Mouse (Mus musculus) ES-Bruce4 (cell line): ENCODE measurements around the gene 1700029H14Rik. TPM values are rescaled to one million over a fixed set of nuclear protein-coding genes. Genes with fewer than 3 reads are reported as not detected.

ENCODE experiments used
- H3K27ac ChIP-seq: 2 replicates; pipeline ENCODE4 v1.5.1; 2012; ENCODE audit warnings: low read length, inconsistent platforms; ENCODE audit not compliant: insufficient read depth
- H3K27me3 ChIP-seq: 2 replicates; pipeline ENCODE4 v1.6.1; 2012; ENCODE audit warnings: mild to moderate bottlenecking, low read length, inconsistent platforms; ENCODE audit not compliant: control insufficient read depth, poor library complexity, insufficient read depth, severe bottlenecking
- H3K36me3 ChIP-seq: 2 replicates; pipeline ENCODE4 v1.6.1; 2012; ENCODE audit warnings: inconsistent platforms, mild to moderate bottlenecking, low read length, moderate library complexity; ENCODE audit not compliant: control insufficient read depth, poor library complexity, insufficient read depth, severe bottlenecking
- H3K4me1 ChIP-seq: one replicate; pipeline ENCODE4 v1.8.1; 2011; ENCODE audit warnings: low read length; ENCODE audit not compliant: control insufficient read depth, insufficient read depth
- H3K4me3 ChIP-seq: 2 replicates; pipeline ENCODE4 v1.5.1; 2011; ENCODE audit warnings: low read depth, mild to moderate bottlenecking, low read length
- H3K9ac ChIP-seq: 2 replicates; pipeline ENCODE4 v1.6.1; 2012; ENCODE audit warnings: low read depth, mild to moderate bottlenecking, inconsistent platforms; ENCODE audit not compliant: poor library complexity, severe bottlenecking
- H3K9me3 ChIP-seq: replicated peaks from 2 replicates; pipeline ENCODE4 v1.6.1; 2012; ENCODE audit warnings: mild to moderate bottlenecking, low read length, inconsistent platforms; ENCODE audit not compliant: control insufficient read depth, poor library complexity, insufficient read depth, severe bottlenecking
- CTCF ChIP-seq: IDR thresholded peaks from one replicate; pipeline ENCODE4 v1.8.1; 2011; ENCODE audit warnings: low read depth, low read length
- EP300 ChIP-seq: IDR thresholded peaks from 2 replicates; pipeline ENCODE4 v1.6.1; 2011; ENCODE audit warnings: low read depth, low read length; ENCODE audit not compliant: insufficient read depth
- POLR2A ChIP-seq: IDR thresholded peaks from one replicate; pipeline ENCODE4 v1.8.1; 2011; ENCODE audit warnings: low read length; ENCODE audit not compliant: insufficient read depth
- polyA plus RNA-seq: library from polyadenylated mRNA; stranded (reverse); fragments of >200 nt; gene quantifications from 2 replicates; pipeline ENCODE4 v1.2.4, GENCODE M21; 2011; ENCODE audit warnings: low read depth; ENCODE audit not compliant: missing spikeins, insufficient read depth, insufficient read length

The 1700029H14Rik gene
- polyA plus RNA-seq, 1 experiment, result not detected

DNA sequence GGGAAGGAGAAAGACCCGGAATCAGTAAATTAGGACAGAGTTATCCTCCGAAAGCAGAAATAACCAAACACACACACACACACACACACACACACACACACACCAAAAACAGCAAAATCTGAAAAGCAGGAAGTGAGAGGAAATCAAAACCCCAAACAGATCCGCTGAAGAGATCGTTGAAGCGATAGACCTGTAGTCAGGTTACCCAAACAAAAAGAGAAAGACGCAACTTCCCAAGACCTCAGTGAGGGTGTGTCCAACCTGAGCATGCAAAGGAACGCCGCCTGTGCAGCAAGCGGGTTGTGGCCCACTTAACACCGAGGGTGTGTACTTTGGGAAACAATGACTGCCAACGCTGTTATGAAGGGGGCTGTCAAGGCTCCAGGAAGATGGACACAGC lies 38.9 kb upstream of the 1700029H14Rik start:
- H3K36me3 ChIP-seq, result no peaks in the 10 kb centered on the region
- H3K27me3 ChIP-seq, result no peaks in the 10 kb centered on the region
- H3K4me3 ChIP-seq, result no peak overlapping the region
- no peak for TF ChIP-seq POLR2A
- no peak for TF ChIP-seq CTCF
- TF ChIP-seq EP300, result no peak
- no peak overlapping the region for H3K9ac ChIP-seq
- no peaks in the 10 kb centered on the region for H3K4me1 ChIP-seq
- H3K9me3 ChIP-seq, result no peaks in the 10 kb centered on the region
- no peak overlapping the region for H3K27ac ChIP-seq

GRCm38 (mm10) chr8:13600716-13601115 lies 38.5 kb upstream of the 1700029H14Rik start:
- no peak overlapping the region for H3K4me3 ChIP-seq
- no peaks in the 10 kb centered on the region for H3K36me3 ChIP-seq
- TF ChIP-seq CTCF (no peak), EP300 (no peak), POLR2A (no peak)
- H3K9ac ChIP-seq, result no peak overlapping the region
- H3K9me3 ChIP-seq, result no peaks in the 10 kb centered on the region
- no peaks in the 10 kb centered on the region for H3K4me1 ChIP-seq
- no peak overlapping the region for H3K27ac ChIP-seq
- H3K27me3 ChIP-seq, result no peaks in the 10 kb centered on the region

DNA sequence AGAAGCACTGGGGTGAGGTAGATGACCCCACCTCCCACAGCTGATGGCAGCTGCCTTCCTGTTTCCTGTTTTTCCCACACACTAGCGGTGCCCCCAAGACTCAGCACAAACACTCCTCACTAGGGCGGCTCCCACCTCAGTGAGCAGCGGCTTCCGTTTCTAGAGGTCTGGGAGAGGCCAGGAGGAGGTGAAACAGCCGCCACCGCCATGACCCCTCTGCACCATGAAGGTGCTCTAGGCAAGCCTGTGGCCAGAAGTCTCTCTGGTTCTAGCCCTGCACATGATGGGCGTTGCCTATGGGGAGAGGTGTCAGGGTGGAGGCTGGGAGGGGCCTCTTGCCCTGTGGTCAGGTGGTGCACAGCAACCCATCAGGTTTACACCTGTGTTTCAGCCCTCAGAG lies 37.9 kb upstream of the 1700029H14Rik start:
- H3K36me3 ChIP-seq, result no peaks in the 10 kb centered on the region
- TF ChIP-seq EP300 (no peak), POLR2A (no peak), CTCF (no peak)
- H3K4me1 ChIP-seq, result no peaks in the 10 kb centered on the region
- no peaks in the 10 kb centered on the region for H3K9me3 ChIP-seq
- H3K27me3 ChIP-seq, result no peaks in the 10 kb centered on the region
- no peak overlapping the region for H3K4me3 ChIP-seq
- no peak overlapping the region for H3K27ac ChIP-seq
- no peak overlapping the region for H3K9ac ChIP-seq

DNA sequence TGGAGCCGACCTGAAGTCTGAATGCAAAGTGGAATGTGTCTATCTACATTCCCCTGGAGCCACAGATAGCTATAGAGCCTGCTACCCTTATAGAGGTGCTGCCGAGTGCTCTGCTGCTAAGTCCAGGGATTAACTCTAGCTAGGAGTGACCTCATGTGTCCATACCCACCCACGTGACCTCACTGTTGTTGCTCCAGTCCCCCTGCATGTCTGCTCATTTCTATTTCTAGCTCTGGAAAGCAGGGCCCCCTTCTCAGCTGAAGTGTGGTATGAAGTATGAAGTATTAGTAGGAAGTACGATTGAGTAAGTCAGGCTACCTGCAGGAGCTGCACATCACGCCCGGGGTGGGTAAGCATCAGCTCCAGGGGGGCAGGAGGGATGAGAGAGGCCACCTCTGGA lies 35.5 kb upstream of the 1700029H14Rik start:
- H3K27me3 ChIP-seq, result no peaks in the 10 kb centered on the region
- no peaks in the 10 kb centered on the region for H3K9me3 ChIP-seq
- no peak for TF ChIP-seq POLR2A
- H3K4me1 ChIP-seq, result no peaks in the 10 kb centered on the region
- no peak overlapping the region for H3K9ac ChIP-seq
- H3K27ac ChIP-seq, result no peak overlapping the region
- H3K36me3 ChIP-seq, result no peaks in the 10 kb centered on the region
- H3K4me3 ChIP-seq, result no peak overlapping the region

- TF ChIP-seq CTCF, result no peak
- no peak for TF ChIP-seq POLR2A
- no peak for TF ChIP-seq EP300
- H3K27ac ChIP-seq, result no peak overlapping the region
- H3K9ac ChIP-seq, result no peak overlapping the region
- H3K4me3 ChIP-seq, result no peak overlapping the region
- H3K36me3 ChIP-seq, result no peaks in the 10 kb centered on the region
- H3K27me3 ChIP-seq, result no peaks in the 10 kb centered on the region
- no peaks in the 10 kb centered on the region for H3K9me3 ChIP-seq
- H3K4me1 ChIP-seq, result no peaks in the 10 kb centered on the region
Observed at GRCm38 (mm10) chr8:13595861-13596260, 33.6 kb upstream of the 1700029H14Rik start.

DNA sequence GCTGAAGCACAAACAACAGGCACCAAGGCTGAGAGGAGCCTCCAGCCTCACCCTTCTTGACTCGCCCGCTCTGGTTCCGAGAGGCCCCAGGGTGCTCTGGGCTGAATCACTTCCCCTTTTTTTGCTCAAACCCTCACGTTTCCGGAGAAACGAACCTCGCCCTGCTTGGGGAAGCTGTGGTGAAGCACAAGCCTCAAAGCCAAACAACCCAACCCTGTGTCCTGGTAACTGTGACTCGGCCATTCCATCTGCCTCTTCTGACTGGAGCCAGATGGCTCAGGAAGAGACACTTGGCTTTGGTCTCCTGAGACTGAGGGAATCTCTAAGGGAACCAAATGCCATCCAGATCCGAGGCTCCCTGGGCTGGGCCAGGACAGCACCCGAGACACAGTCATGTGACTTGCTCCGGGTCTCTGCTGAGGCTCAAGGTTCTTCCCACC lies 32.6 kb upstream of the 1700029H14Rik start:
- Histone ChIP-seq H3K4me3 (no peak overlapping the region), H3K27ac (no peak overlapping the region)

More for the DNA sequence above, 32.6 kb upstream of the 1700029H14Rik start:
- Histone ChIP-seq H3K36me3 (no peaks in the 10 kb centered on the region), H3K4me1 (no peaks in the 10 kb centered on the region), H3K9me3 (no peaks in the 10 kb centered on the region), H3K27me3 (no peaks in the 10 kb centered on the region), H3K9ac (no peak overlapping the region)
- TF ChIP-seq EP300 (no peak), CTCF (no peak), POLR2A (no peak)
